In the genomic region with DNA sequence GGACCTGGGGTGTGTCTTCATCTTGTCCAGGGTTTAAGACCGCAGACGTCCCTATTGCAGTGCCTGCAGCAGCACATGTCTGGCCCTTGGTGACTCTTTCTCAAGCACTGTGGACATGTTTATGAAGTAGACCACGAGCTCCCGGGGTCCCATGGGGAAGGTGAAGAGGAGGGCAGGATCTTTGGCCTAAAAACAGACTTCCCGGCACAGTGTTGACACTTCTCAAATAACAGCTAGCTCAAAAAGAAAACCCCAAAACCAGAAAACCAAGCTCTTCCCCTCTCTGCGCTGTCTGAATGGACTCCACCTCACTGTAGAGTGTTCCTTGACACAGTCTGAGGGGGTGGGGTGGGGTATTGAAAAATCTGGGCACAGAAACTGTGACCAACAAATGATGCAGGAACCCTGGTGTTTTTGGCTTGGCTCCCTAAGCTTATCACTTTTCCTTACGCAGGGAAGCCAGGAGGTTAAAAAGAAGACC, we compare ENCODE assay signal across 14 mouse cellular contexts. TPM values are rescaled to one million over a fixed set of nuclear protein-coding genes. Genes with fewer than 3 reads are reported as not detected.
A peak's percentile ranks its signal among the peaks of the same experiment; 100 is the strongest.
DNase-seq lines count a peak whose midpoint lies in the region; ATAC-seq lines count a peak whose summit lies in the region.
"Had no signal": no experiment of that assay in that cellular context is flagged by ENCODE, and none has a peak within 500 bp of the region (broad histone marks: within the 10 kb centered on the region; RNA-seq: fewer than 3 reads in every experiment).

No protein-coding gene starts in this region.

- no peaks in the 10 kb centered on the region for H3K36me3 ChIP-seq in heart, embryonic 12.5 days
- no peaks in the 10 kb centered on the region for H3K36me3 ChIP-seq in heart, embryonic 11.5 days (ENCODE audit: control insufficient read depth, insufficient read depth, low read length)
- no peaks in the 10 kb centered on the region for H3K36me3 ChIP-seq in midbrain, embryonic 10.5 days
- no peaks in the 10 kb centered on the region for H3K36me3 ChIP-seq in midbrain, embryonic 11.5 days (ENCODE audit: control insufficient read depth, insufficient read depth, low read length)
- no peaks in the 10 kb centered on the region for H3K36me3 ChIP-seq in embryonic facial prominence, embryonic 15.5 days
- H3K36me3 ChIP-seq: liver, embryonic 15.5 days; neural tube, embryonic 13.5 days had no signal

- 0 out of 2 replicates have a peak overlapping the region, but pooled peaks have one; percentile 18 for H3K4me2 ChIP-seq in heart, embryonic 12.5 days
- no peak overlapping the region for H3K4me2 ChIP-seq in heart, embryonic 11.5 days
- no peak overlapping the region for H3K4me2 ChIP-seq in midbrain, embryonic 11.5 days
- no peak overlapping the region for H3K4me2 ChIP-seq in embryonic facial prominence, embryonic 15.5 days (replicated peaks)
- H3K4me2 ChIP-seq: liver, embryonic 15.5 days; neural tube, embryonic 13.5 days had no signal

- H3K9me3 ChIP-seq in heart, embryonic 12.5 days (replicated peaks), result no peaks in the 10 kb centered on the region
- no peaks in the 10 kb centered on the region for H3K9me3 ChIP-seq in heart, embryonic 11.5 days (replicated peaks; ENCODE audit: control insufficient read depth, low read length)
- H3K9me3 ChIP-seq in midbrain, embryonic 10.5 days (replicated peaks), result no peaks in the 10 kb centered on the region
- no peaks in the 10 kb centered on the region for H3K9me3 ChIP-seq in midbrain, embryonic 11.5 days (ENCODE audit: control insufficient read depth, low read length)
- no peaks in the 10 kb centered on the region for H3K9me3 ChIP-seq in embryonic facial prominence, embryonic 15.5 days (replicated peaks)
- H3K9me3 ChIP-seq: liver, embryonic 15.5 days; neural tube, embryonic 13.5 days had no signal

- H3K4me3 ChIP-seq in heart, embryonic 12.5 days, result no peak overlapping the region
- H3K4me3 ChIP-seq in heart, embryonic 11.5 days (ENCODE audit: low read depth, low read length), result no peak overlapping the region
- H3K4me3 ChIP-seq in midbrain, embryonic 10.5 days, result no peak overlapping the region
- H3K4me3 ChIP-seq in midbrain, embryonic 11.5 days (ENCODE audit: low read depth, low read length), result no peak overlapping the region
- no peak overlapping the region for H3K4me3 ChIP-seq in embryonic facial prominence, embryonic 15.5 days (replicated peaks)
- H3K4me3 ChIP-seq: left cerebral cortex, adult 2 months; liver, embryonic 15.5 days; neural tube, embryonic 13.5 days had no signal

- H3K9ac ChIP-seq in heart, embryonic 12.5 days, result no peak overlapping the region
- H3K9ac ChIP-seq in heart, embryonic 11.5 days (ENCODE audit: low read depth, low read length), result no peak overlapping the region
- H3K9ac ChIP-seq in midbrain, embryonic 11.5 days (ENCODE audit: low read length), result no peak overlapping the region
- no peak overlapping the region for H3K9ac ChIP-seq in embryonic facial prominence, embryonic 15.5 days
- H3K9ac ChIP-seq: liver, embryonic 15.5 days; neural tube, embryonic 13.5 days had no signal

- peaks cover 30% of the 10 kb centered on the region for H3K4me1 ChIP-seq in heart, embryonic 12.5 days (replicated peaks)
- H3K4me1 ChIP-seq in heart, embryonic 11.5 days (ENCODE audit: control insufficient read depth, insufficient read depth, low read length), result peaks cover 17% of the 10 kb centered on the region; the same call in 1 of the 2 replicates
- H3K4me1 ChIP-seq in midbrain, embryonic 10.5 days, result peaks cover 21% of the 10 kb centered on the region
- no peaks in the 10 kb centered on the region for H3K4me1 ChIP-seq in midbrain, embryonic 11.5 days (ENCODE audit: control insufficient read depth, insufficient read depth, low read length)
- H3K4me1 ChIP-seq in embryonic facial prominence, embryonic 15.5 days, result peaks cover 35% of the 10 kb centered on the region
- H3K4me1 ChIP-seq: neural tube, embryonic 13.5 days had no signal

- no peak overlapping the region for H3K27ac ChIP-seq in heart, embryonic 12.5 days (ENCODE audit: poor library complexity, severe bottlenecking)
- H3K27ac ChIP-seq in heart, embryonic 11.5 days (ENCODE audit: low read depth, low read length), result no peak overlapping the region
- peak overlapping the region; percentile 17; the same call in 1 of the 2 replicates for H3K27ac ChIP-seq in midbrain, embryonic 10.5 days (replicated peaks)
- H3K27ac ChIP-seq in midbrain, embryonic 11.5 days (ENCODE audit: low read depth, low read length), result no peak overlapping the region
- peak overlapping the region; percentile 23; the same call in 1 of the 2 replicates for H3K27ac ChIP-seq in embryonic facial prominence, embryonic 15.5 days (replicated peaks)
- H3K27ac ChIP-seq: kidney, postnatal 0 days; left cerebral cortex, adult 2 months; liver, embryonic 15.5 days; neural tube, embryonic 13.5 days had no signal

- H3K27me3 ChIP-seq in heart, embryonic 12.5 days (replicated peaks), result peaks cover 62% of the 10 kb centered on the region
- H3K27me3 ChIP-seq in heart, embryonic 11.5 days (ENCODE audit: control insufficient read depth, insufficient read depth, low read length), result peaks cover 16% of the 10 kb centered on the region; the same call in 1 of the 2 replicates
- peaks cover 11% of the 10 kb centered on the region for H3K27me3 ChIP-seq in midbrain, embryonic 10.5 days (ENCODE audit: low read depth, poor library complexity, severe bottlenecking)
- H3K27me3 ChIP-seq in midbrain, embryonic 11.5 days (ENCODE audit: control insufficient read depth, insufficient read depth, low read length), result no peaks in the 10 kb centered on the region
- H3K27me3 ChIP-seq in embryonic facial prominence, embryonic 15.5 days, result no peaks in the 10 kb centered on the region
- H3K27me3 ChIP-seq: liver, embryonic 15.5 days; neural tube, embryonic 13.5 days had no signal

- no peak for DNase-seq in midbrain, embryonic 10.5 days (ENCODE audit: low spot score)
- no peak for DNase-seq in midbrain, embryonic 11.5 days (ENCODE audit: low spot score, missing footprints)
- no peak for DNase-seq in left cerebral cortex, postnatal 14 days (ENCODE audit: low spot score in 2 of 2)
- DNase-seq in neural tube, embryonic 10.5 days (ENCODE audit: extremely low spot score, low spot score), result no peak
- DNase-seq: cerebellum, postnatal 25 days; thymus, postnatal 36 days had no signal

- ATAC-seq in heart, embryonic 12.5 days (ENCODE audit: insufficient number of reproducible peaks, low FRiP score), result no peak
- ATAC-seq in heart, embryonic 11.5 days (replicated peaks; ENCODE audit: insufficient number of reproducible peaks, low FRiP score, low TSS enrichment), result no peak
- ATAC-seq in midbrain, embryonic 11.5 days (ENCODE audit: low FRiP score), result no peak
- peak; percentile 36; the same call in 1 of the 2 replicates for ATAC-seq in embryonic facial prominence, embryonic 15.5 days (ENCODE audit: insufficient number of reproducible peaks, low FRiP score, low TSS enrichment, low read depth)
- 0 out of 2 replicates have a peak, but pooled peaks have one; percentile 2 for ATAC-seq in megakaryocyte progenitor cell, adult 5-6 weeks (replicated peaks; ENCODE audit: poor library complexity)

- 27% methylated on average over 7 of the region's 7 CpGs for WGBS in heart, embryonic 12.5 days
- WGBS in heart, embryonic 11.5 days (ENCODE audit: insufficient replicate concordance), result 27% methylated on average over 7 of the region's 7 CpGs
- 46% methylated on average over 7 of the region's 7 CpGs for WGBS in midbrain, embryonic 10.5 days
- 54% methylated on average over 7 of the region's 7 CpGs for WGBS in midbrain, embryonic 11.5 days
- 29% methylated on average over 7 of the region's 7 CpGs for WGBS in embryonic facial prominence, embryonic 15.5 days

- intact Hi-C loops in left cerebral cortex, postnatal 14 days (cut with DNase I), result no loop called here

RNA-seq across cellular contexts. Expression of gene Runx1, which starts 42.3 kb away (rescaled TPM):
- polyA plus RNA-seq in heart, embryonic 12.5 days (2016; fragmentation: Nextera tagmentation; extraction: Ambion mirVana), result 1.3 and 1.5 TPM in 2 replicates
- 1.7 and 2.5 TPM in 2 replicates for polyA plus RNA-seq in heart, embryonic 11.5 days (2014; fragmentation: Nextera tagmentation; extraction: Ambion mirVana)
- polyA plus RNA-seq in midbrain, embryonic 10.5 days (2016; fragmentation: Nextera tagmentation; extraction: Ambion mirVana), result 0.98 and 1.0 TPM in 2 replicates
- 0.93 and 0.97 TPM in 2 replicates for polyA plus RNA-seq in midbrain, embryonic 11.5 days (2014; fragmentation: Nextera tagmentation; extraction: Ambion mirVana)
- 17.0 and 18.9 TPM in 2 replicates for polyA plus RNA-seq in embryonic facial prominence, embryonic 15.5 days (2015; fragmentation: Nextera tagmentation; extraction: Ambion mirVana)
- 102 and 107 TPM in 2 replicates for total RNA-seq in megakaryocyte progenitor cell, adult 5-6 weeks (2015)
- total RNA-seq in megakaryocyte progenitor cell, adult 5-6 weeks (2017), result 44.3 and 51.3 TPM in 2 replicates
- 1 to 10 TPM; 1.4 to 1.8 TPM for total RNA-seq in left cerebral cortex, postnatal 14 days (2021)

Comparison
In these comparisons a context has a peak if more than half of its experiments do, and no peak if none do; other contexts are left out.
1. H3K27ac ChIP-seq: peak in midbrain, embryonic 10.5 days (single experiment) and embryonic facial prominence, embryonic 15.5 days (single experiment); none in heart, embryonic 12.5 days (single experiment), heart, embryonic 11.5 days (single experiment) and midbrain, embryonic 11.5 days (single experiment).
2. ATAC-seq: peak in embryonic facial prominence, embryonic 15.5 days (single experiment) and megakaryocyte progenitor cell, adult 5-6 weeks (single experiment); none in heart, embryonic 12.5 days (single experiment), heart, embryonic 11.5 days (single experiment) and midbrain, embryonic 11.5 days (single experiment).